Mouse (Mus musculus): ENCODE measurements at regions not wholly inside any gene's neighbourhood (a gene's known extent, or its start where the extent isn't known, plus 50 kb on each side); places are given as distances from the start of the nearest gene placed in this dataset.
A peak's percentile ranks its signal among the peaks of the same experiment; 100 is the strongest.
"Not testable (repeated sequence)": the region's sequence is repeated elsewhere in the genome, so short reads cannot be mapped to it uniquely, and the experiment has no call there.

- DNase-seq (ENCODE audit: low spot score in 2 of 2), result no peak
These were observed 149.4 kb downstream of the Kcnrg start for GRCm38 (mm10) chr14:61756651-61757050.

- DNase-seq (ENCODE audit: low spot score in 2 of 2), result peak in 1 of 2 experiments; percentile 16
These were observed 150.0 kb downstream of the Kcnrg start for GRCm38 (mm10) chr14:61757086-61757822.

GRCm38 (mm10) chr14:61757823-61758175 is 150.5 kb downstream of the Kcnrg start:
- no peak for DNase-seq (ENCODE audit: low spot score in 2 of 2)

GRCm38 (mm10) chr14:61758586-61758985 is 151.3 kb downstream of the Kcnrg start:
- no peak for DNase-seq (ENCODE audit: low spot score in 2 of 2)

GRCm38 (mm10) chr14:61760176-61760575 is 152.9 kb downstream of the Kcnrg start:
- DNase-seq (ENCODE audit: low spot score in 2 of 2), result not testable (repeated sequence)

- no peak for DNase-seq (ENCODE audit: low spot score in 2 of 2)
These were observed 154.8 kb downstream of the Kcnrg start for GRCm38 (mm10) chr14:61762076-61762475.

GRCm38 (mm10) chr14:61769881-61770280 is 162.6 kb downstream of the Kcnrg start:
- no peak for DNase-seq (ENCODE audit: low spot score in 2 of 2)

- no peak for DNase-seq (ENCODE audit: low spot score in 2 of 2)
These were observed 166.9 kb downstream of the Kcnrg start for GRCm38 (mm10) chr14:61774171-61774570.

GRCm38 (mm10) chr14:61778618-61779017 is 171.4 kb downstream of the Kcnrg start:
- DNase-seq (ENCODE audit: low spot score in 2 of 2), result no peak

- DNase-seq (ENCODE audit: low spot score in 2 of 2), result no peak
These were observed 175.9 kb downstream of the Kcnrg start for GRCm38 (mm10) chr14:61783206-61783605.

GRCm38 (mm10) chr14:61784609-61785008 is 177.4 kb downstream of the Kcnrg start:
- DNase-seq (ENCODE audit: low spot score in 2 of 2), result no peak

GRCm38 (mm10) chr14:61786031-61786430 is 178.8 kb downstream of the Kcnrg start:
- DNase-seq (ENCODE audit: low spot score in 2 of 2), result no peak

- DNase-seq (ENCODE audit: low spot score in 2 of 2), result peak; percentile 3 to 21
These were observed 180.5 kb downstream of the Kcnrg start for GRCm38 (mm10) chr14:61787746-61788145.

- peak; percentile 12 to 36 for DNase-seq (ENCODE audit: low spot score in 2 of 2)
These were observed 181.9 kb downstream of the Kcnrg start for GRCm38 (mm10) chr14:61788998-61789790.

GRCm38 (mm10) chr14:61795976-61796645 is 188.9 kb downstream of the Kcnrg start:
- no peak for DNase-seq (ENCODE audit: low spot score in 2 of 2)

- DNase-seq (ENCODE audit: low spot score in 2 of 2), result no peak
These were observed 189.4 kb downstream of the Kcnrg start for GRCm38 (mm10) chr14:61796671-61797070.

- DNase-seq (ENCODE audit: low spot score in 2 of 2), result no peak
These were observed 196.2 kb downstream of the Kcnrg start for GRCm38 (mm10) chr14:61803421-61803925.

- no peak for DNase-seq (ENCODE audit: low spot score in 2 of 2)
These were observed 198.2 kb downstream of the Kcnrg start for GRCm38 (mm10) chr14:61805433-61805832.

- no peak for DNase-seq (ENCODE audit: low spot score in 2 of 2)
These were observed 200.9 kb downstream of the Kcnrg start for GRCm38 (mm10) chr14:61808193-61808592.

- no peak for DNase-seq (ENCODE audit: low spot score in 2 of 2)
These were observed 202.6 kb downstream of the Kcnrg start for GRCm38 (mm10) chr14:61809716-61810437.

GRCm38 (mm10) chr14:61810836-61811235 is 203.6 kb downstream of the Kcnrg start:
- DNase-seq (ENCODE audit: low spot score in 2 of 2), result no peak

GRCm38 (mm10) chr14:61817711-61818110 is 210.5 kb downstream of the Kcnrg start:
- DNase-seq (ENCODE audit: low spot score in 2 of 2), result no peak
